Mouse (Mus musculus): ENCODE measurements around the gene Ctnnd2. TPM values are rescaled to one million over a fixed set of nuclear protein-coding genes. Genes with fewer than 3 reads are reported as not detected.
A peak's percentile ranks its signal among the peaks of the same experiment; 100 is the strongest.
"Not testable (repeated sequence)": the region's sequence is repeated elsewhere in the genome, so short reads cannot be mapped to it uniquely, and the experiment has no call there.

Gene Ctnnd2
- 0.91 and 1.4 TPM in 2 replicates for polyA plus RNA-seq (2015; fragmentation: Nextera tagmentation; extraction: Ambion mirVana)

DNA sequence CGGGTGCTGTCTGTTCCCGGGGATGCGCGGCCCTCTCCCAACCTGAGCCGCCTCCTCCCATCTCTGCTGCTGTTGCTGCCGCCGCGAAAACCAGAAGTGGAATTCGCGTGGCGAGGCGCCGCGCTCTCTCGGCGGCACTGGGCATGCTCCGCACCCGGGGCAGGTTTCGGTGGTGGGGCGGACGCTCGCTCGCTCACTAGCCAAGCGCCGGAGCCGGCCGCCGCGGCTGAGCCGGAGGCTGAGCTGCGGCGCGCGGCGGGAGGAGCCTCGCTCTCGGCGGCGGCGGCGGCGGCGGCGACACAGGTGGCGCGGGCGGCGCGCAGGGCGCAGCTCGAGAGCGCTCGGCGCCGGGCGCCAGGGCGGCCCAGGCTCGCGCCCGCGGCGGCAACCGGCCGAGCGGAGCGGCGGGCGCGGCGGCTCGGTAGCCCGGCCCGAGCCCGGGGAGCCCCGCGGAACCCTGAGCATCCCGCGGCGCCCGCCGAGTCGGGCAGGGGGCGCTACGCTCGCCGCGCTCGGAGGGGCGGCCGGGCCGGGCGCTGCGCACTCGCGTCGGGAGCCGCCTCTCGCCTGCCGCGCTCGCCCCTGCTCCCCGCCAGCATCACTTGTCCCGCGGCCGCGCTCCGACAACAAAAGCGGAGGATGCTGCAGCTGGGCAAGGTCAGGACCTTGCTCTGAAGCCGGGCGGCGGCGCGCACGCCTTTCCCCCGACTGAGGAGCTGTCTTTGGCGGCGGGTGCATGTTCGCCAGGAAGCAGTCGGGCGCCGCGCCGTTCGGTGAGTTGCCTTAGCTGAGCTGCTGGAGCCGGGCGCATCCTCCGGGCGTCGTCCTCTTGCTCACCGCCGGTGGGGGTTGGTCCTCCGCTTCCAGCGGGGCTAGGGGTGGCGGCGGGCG is at the start of gene Ctnnd2:
Gene Ctnnd2, plus strand, starts transcription at position 203 of the 891 bp plus-strand sequence.
- peak; percentile 37; the same call in 1 of the 2 replicates for ATAC-seq (ENCODE audit: extremely low read depth, insufficient number of reproducible peaks, low FRiP score, low TSS enrichment)
- WGBS: under 1% methylated on average over 93 of the region's 136 CpGs
- no peak within 1 kb of the TSS for H3K27ac ChIP-seq (replicated peaks)

GRCm38 (mm10) chr15:30130705-30131104 is 41.7 kb upstream of the Ctnnd2 start:
- no peaks in the 10 kb centered on the region for H3K27me3 ChIP-seq (replicated peaks)
- H3K4me2 ChIP-seq: no peak overlapping the region
- no peaks in the 10 kb centered on the region for H3K9me3 ChIP-seq
- no peaks in the 10 kb centered on the region for H3K4me1 ChIP-seq
- no peak overlapping the region for H3K9ac ChIP-seq
- ATAC-seq (ENCODE audit: extremely low read depth, insufficient number of reproducible peaks, low FRiP score, low TSS enrichment): no peak
- H3K4me3 ChIP-seq: no peak overlapping the region
- H3K27ac ChIP-seq (replicated peaks): no peak overlapping the region
- 72% methylated on average over 6 of the region's 6 CpGs for WGBS
- no peaks in the 10 kb centered on the region for H3K36me3 ChIP-seq

More for the DNA sequence above, at the start of gene Ctnnd2:
- peaks cover 53% of the 10 kb centered on the region for H3K27me3 ChIP-seq (replicated peaks)
- peak within 1 kb of the TSS; percentile 76 for H3K9ac ChIP-seq
- H3K36me3 ChIP-seq: no peaks in the 10 kb centered on the region
- H3K4me3 ChIP-seq: peak within 1 kb of the TSS; percentile 76
- H3K4me1 ChIP-seq: peaks cover 12% of the 10 kb centered on the region; the same call in 1 of the 2 replicates
- peak within 1 kb of the TSS; percentile 99 for H3K4me2 ChIP-seq
- H3K9me3 ChIP-seq: no peaks in the 10 kb centered on the region

DNA sequence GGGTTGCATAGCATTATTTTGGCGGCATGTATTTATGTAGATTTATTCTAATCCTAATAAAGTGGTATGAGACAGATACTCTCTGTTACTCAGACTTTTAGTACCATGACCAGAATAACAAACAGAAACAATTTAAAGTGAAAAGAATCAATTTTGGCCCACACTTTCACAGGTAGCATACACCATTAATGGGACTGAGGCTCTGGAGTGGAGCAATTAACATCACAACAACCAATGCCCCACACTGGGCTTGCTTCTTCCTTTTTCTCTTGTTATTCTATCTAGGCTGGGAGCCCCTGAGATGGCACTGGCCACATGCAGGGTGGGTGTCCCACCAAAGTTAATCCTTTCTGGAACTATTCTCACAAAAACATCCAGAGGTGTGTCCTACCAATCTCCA is 32.8 kb upstream of the Ctnnd2 start:
- not testable (repeated sequence) for H3K27me3 ChIP-seq (replicated peaks); H3K27ac ChIP-seq (replicated peaks); H3K4me3 ChIP-seq; H3K36me3 ChIP-seq; H3K9ac ChIP-seq; ATAC-seq (ENCODE audit: extremely low read depth, insufficient number of reproducible peaks, low FRiP score, low TSS enrichment); H3K4me1 ChIP-seq; H3K9me3 ChIP-seq; H3K4me2 ChIP-seq
- 40% methylated on average over 1 of the region's 1 CpGs for WGBS

DNA sequence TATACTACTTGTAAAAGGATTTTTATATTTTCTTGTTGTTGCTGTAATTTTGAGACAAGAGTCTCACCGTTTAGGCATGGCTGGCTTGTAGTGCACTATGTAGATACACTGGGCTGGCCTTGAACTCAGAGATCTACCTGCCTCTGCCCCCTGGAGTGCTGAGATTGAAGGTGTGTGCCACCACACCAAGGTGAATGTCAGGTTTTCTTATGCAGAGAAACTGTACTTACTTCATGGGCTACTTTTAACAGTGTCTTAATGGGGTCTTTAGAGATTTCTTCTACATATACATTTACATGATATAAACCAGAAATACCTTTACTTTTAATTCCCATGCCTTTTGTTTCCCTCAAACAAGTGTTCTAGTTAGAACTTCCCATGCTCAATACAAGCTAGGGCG is 27.0 kb upstream of the Ctnnd2 start:
- 68% methylated on average over 2 of the region's 2 CpGs for WGBS
- no peak overlapping the region for H3K4me3 ChIP-seq
- H3K9ac ChIP-seq: no peak overlapping the region
- no peak overlapping the region for H3K27ac ChIP-seq (replicated peaks)
- ATAC-seq (ENCODE audit: extremely low read depth, insufficient number of reproducible peaks, low FRiP score, low TSS enrichment): no peak
- no peaks in the 10 kb centered on the region for H3K36me3 ChIP-seq
- no peak overlapping the region for H3K4me2 ChIP-seq
- H3K4me1 ChIP-seq: no peaks in the 10 kb centered on the region
- no peaks in the 10 kb centered on the region for H3K27me3 ChIP-seq (replicated peaks)
- H3K9me3 ChIP-seq: no peaks in the 10 kb centered on the region

GRCm38 (mm10) chr15:30152176-30152575 is 20.2 kb upstream of the Ctnnd2 start:
- Histone ChIP-seq H3K4me3 (no peak overlapping the region), H3K4me2 (no peak overlapping the region), H3K36me3 (no peaks in the 10 kb centered on the region), H3K9me3 (no peaks in the 10 kb centered on the region), H3K27me3 (replicated peaks) (no peaks in the 10 kb centered on the region), H3K9ac (no peak overlapping the region), H3K27ac (replicated peaks) (no peak overlapping the region), H3K4me1 (no peaks in the 10 kb centered on the region)
- ATAC-seq (ENCODE audit: extremely low read depth, insufficient number of reproducible peaks, low FRiP score, low TSS enrichment): no peak
- WGBS: 31% methylated on average over 2 of the region's 2 CpGs

- H3K9me3 ChIP-seq: no peaks in the 10 kb centered on the region
- no peak overlapping the region for H3K4me3 ChIP-seq
- WGBS: 75% methylated on average over 1 of the region's 1 CpGs
- H3K27ac ChIP-seq (replicated peaks): no peak overlapping the region
- H3K4me2 ChIP-seq: no peak overlapping the region
- H3K4me1 ChIP-seq: no peaks in the 10 kb centered on the region
- H3K27me3 ChIP-seq (replicated peaks): no peaks in the 10 kb centered on the region
- H3K9ac ChIP-seq: no peak overlapping the region
- no peaks in the 10 kb centered on the region for H3K36me3 ChIP-seq
- no peak for ATAC-seq (ENCODE audit: extremely low read depth, insufficient number of reproducible peaks, low FRiP score, low TSS enrichment)
Measured at GRCm38 (mm10) chr15:30157975-30158374, 14.4 kb upstream of the Ctnnd2 start.

DNA sequence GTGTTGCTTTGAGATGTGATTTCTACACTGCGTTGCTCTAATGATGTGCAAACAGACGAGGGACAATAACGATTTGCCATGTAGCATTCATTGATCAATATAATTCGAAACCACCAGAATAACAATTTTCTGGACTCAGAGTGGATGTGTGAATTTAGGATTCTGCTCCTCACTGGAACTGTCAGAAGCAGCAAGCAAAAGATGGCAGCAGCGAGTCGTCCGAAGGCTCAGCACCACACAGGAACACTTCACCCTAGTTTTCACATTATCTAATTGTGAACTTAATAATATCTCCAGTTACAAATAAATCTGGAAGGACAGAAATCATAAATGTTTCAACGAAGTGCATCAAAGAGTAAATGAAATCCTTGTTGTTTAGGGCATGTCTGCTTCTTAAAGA is 2.4 kb upstream of the Ctnnd2 start:
- 66% methylated on average over 8 of the region's 8 CpGs for WGBS
- Histone ChIP-seq H3K36me3 (no peaks in the 10 kb centered on the region), H3K9ac (no peak overlapping the region), H3K4me2 (no peak overlapping the region), H3K9me3 (no peaks in the 10 kb centered on the region), H3K4me1 (peaks cover 12% of the 10 kb centered on the region; the same call in 1 of the 2 replicates), H3K27ac (replicated peaks) (no peak overlapping the region), H3K27me3 (replicated peaks) (peaks cover 49% of the 10 kb centered on the region), H3K4me3 (no peak overlapping the region)
- no peak for ATAC-seq (ENCODE audit: extremely low read depth, insufficient number of reproducible peaks, low FRiP score, low TSS enrichment)

GRCm38 (mm10) chr15:30171493-30172195 is 749 bp upstream of the Ctnnd2 start:
- H3K4me1 ChIP-seq: peaks cover 12% of the 10 kb centered on the region; the same call in 1 of the 2 replicates
- peak overlapping the region; percentile 99 for H3K4me2 ChIP-seq
- H3K9me3 ChIP-seq: no peaks in the 10 kb centered on the region
- 20% methylated on average over 11 of the region's 11 CpGs for WGBS
- H3K27me3 ChIP-seq (replicated peaks): peaks cover 53% of the 10 kb centered on the region
- no peak for ATAC-seq (ENCODE audit: extremely low read depth, insufficient number of reproducible peaks, low FRiP score, low TSS enrichment)
- H3K27ac ChIP-seq (replicated peaks): no peak overlapping the region
- H3K9ac ChIP-seq: no peak overlapping the region
- H3K4me3 ChIP-seq: peak overlapping the region; percentile 76
- H3K36me3 ChIP-seq: no peaks in the 10 kb centered on the region

DNA sequence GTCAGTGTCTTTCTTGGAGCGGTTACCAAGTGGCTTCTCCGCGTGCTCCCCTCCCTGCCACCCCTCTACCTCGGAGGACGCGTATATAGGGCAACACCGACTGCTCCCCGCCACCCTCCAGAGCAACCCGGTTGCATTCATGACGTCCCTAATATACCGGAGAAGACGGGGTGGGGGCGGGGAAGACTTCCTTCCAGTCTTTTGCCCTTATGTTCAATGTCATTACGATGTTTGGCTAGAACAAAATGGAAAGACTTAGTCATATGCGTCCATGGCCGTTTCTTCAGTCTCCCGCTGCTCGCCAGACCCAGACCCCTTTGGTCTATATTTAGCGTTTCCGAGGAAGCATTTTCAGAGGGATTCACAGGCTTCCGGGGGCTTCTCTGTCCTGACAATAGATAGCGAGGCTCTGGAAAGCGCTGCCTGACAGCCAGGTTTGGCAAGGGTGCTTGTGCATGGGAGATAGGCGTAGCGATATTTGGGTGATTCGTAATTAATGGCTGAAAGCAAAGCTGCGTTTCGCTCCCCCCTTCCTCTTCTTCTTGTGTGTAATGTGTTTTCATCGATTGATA is 1.1 kb downstream of the Ctnnd2 start:
- Histone ChIP-seq H3K4me1 (peaks cover 12% of the 10 kb centered on the region; the same call in 1 of the 2 replicates), H3K27me3 (replicated peaks) (peaks cover 49% of the 10 kb centered on the region), H3K36me3 (no peaks in the 10 kb centered on the region), H3K9ac (peak overlapping the region; percentile 76), H3K9me3 (no peaks in the 10 kb centered on the region), H3K4me3 (peak overlapping the region; percentile 76), H3K4me2 (peak overlapping the region; percentile 99), H3K27ac (replicated peaks) (no peak overlapping the region)
- under 1% methylated on average over 29 of the region's 29 CpGs for WGBS
- ATAC-seq (ENCODE audit: extremely low read depth, insufficient number of reproducible peaks, low FRiP score, low TSS enrichment): no peak

DNA sequence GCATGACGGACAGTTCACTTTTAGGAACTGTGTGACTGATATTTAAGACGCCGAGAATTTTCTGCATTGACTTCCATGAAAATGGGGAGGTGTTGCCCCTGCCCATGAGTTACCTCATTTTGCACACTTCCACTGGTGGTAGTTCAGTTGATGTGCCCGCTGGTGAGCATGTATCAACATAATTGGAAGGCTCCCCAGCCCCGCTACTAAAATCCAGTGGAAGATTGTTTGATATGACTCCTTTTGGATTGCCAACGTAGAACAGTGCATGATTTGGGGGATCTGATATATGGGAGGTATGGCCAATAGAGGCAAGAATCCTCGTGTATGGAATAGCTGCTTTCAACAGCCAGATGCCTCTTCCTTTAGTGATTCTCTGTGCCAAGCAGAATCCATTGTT is 1.9 kb downstream of the Ctnnd2 start:
- Histone ChIP-seq H3K36me3 (no peaks in the 10 kb centered on the region), H3K4me3 (peak overlapping the region; percentile 76), H3K9me3 (no peaks in the 10 kb centered on the region), H3K4me2 (peak overlapping the region; percentile 99), H3K4me1 (peaks cover 12% of the 10 kb centered on the region; the same call in 1 of the 2 replicates), H3K27me3 (replicated peaks) (peaks cover 49% of the 10 kb centered on the region), H3K9ac (no peak overlapping the region), H3K27ac (replicated peaks) (no peak overlapping the region)
- no peak for ATAC-seq (ENCODE audit: extremely low read depth, insufficient number of reproducible peaks, low FRiP score, low TSS enrichment)
- 40% methylated on average over 7 of the region's 7 CpGs for WGBS

GRCm38 (mm10) chr15:30184020-30184419 is 11.6 kb downstream of the Ctnnd2 start:
- WGBS: 85% methylated on average over 7 of the region's 7 CpGs
- Histone ChIP-seq H3K9me3 (no peaks in the 10 kb centered on the region), H3K27ac (replicated peaks) (no peak overlapping the region), H3K27me3 (replicated peaks) (no peaks in the 10 kb centered on the region), H3K4me1 (no peaks in the 10 kb centered on the region), H3K4me3 (no peak overlapping the region), H3K9ac (no peak overlapping the region), H3K36me3 (no peaks in the 10 kb centered on the region), H3K4me2 (no peak overlapping the region)
- ATAC-seq (ENCODE audit: extremely low read depth, insufficient number of reproducible peaks, low FRiP score, low TSS enrichment): no peak
